Mouse (Mus musculus): ENCODE measurements around the gene Gm11627. TPM values are rescaled to one million over a fixed set of nuclear protein-coding genes. Genes with fewer than 3 reads are reported as not detected.

Gm11627 gene
- polyA plus RNA-seq (2016; fragmentation: Nextera tagmentation; extraction: Ambion mirVana): 5.3 and 6.2 TPM in 2 replicates

GRCm38 (mm10) chr11:102579165-102580033, at the start of gene Gm11627:
Gene Gm11627 (minus strand): TSS chr11:102579461.
- Histone ChIP-seq H3K4me1 (peaks cover 62% of the 10 kb centered on the region), H3K27ac (replicated peaks) (peak within 1 kb of the TSS; percentile 94)

GRCm38 (mm10) chr11:102628529-102628928, 49.3 kb upstream of the Gm11627 start:
- no peak for DNase-seq (ENCODE audit: low spot score)
- H3K4me3 ChIP-seq: no peak overlapping the region
- H3K36me3 ChIP-seq (replicated peaks): no peaks in the 10 kb centered on the region
- peak overlapping the region; percentile 49; the same call in 1 of the 2 replicates for H3K27ac ChIP-seq (replicated peaks)
- 53% methylated on average over 9 of the region's 9 CpGs for WGBS
- no peaks in the 10 kb centered on the region for H3K9me3 ChIP-seq
- H3K27me3 ChIP-seq (replicated peaks; ENCODE audit: low read depth, poor library complexity, severe bottlenecking): 0 out of 2 replicates have a peak, but pooled peaks cover 5% of the 10 kb centered on the region
- peaks cover 96% of the 10 kb centered on the region for H3K4me1 ChIP-seq

More at GRCm38 (mm10) chr11:102579165-102580033, at the start of gene Gm11627:
- Histone ChIP-seq H3K36me3 (replicated peaks) (no peaks in the 10 kb centered on the region), H3K4me3 (peak within 1 kb of the TSS; percentile 55), H3K9me3 (no peaks in the 10 kb centered on the region), H3K27me3 (replicated peaks; ENCODE audit: low read depth, poor library complexity, severe bottlenecking) (peaks cover 21% of the 10 kb centered on the region)
- WGBS: 5% methylated on average over 23 of the region's 23 CpGs
- peak; percentile 77 for DNase-seq (ENCODE audit: low spot score)

- Histone ChIP-seq H3K4me3 (peak overlapping the region; percentile 13; the same call in 1 of the 2 replicates), H3K27ac (replicated peaks) (peak overlapping the region; percentile 73), H3K36me3 (replicated peaks) (no peaks in the 10 kb centered on the region), H3K9me3 (no peaks in the 10 kb centered on the region), H3K4me1 (peaks cover 94% of the 10 kb centered on the region), H3K27me3 (replicated peaks; ENCODE audit: low read depth, poor library complexity, severe bottlenecking) (0 out of 2 replicates have a peak, but pooled peaks cover 4% of the 10 kb centered on the region)
- no peak for DNase-seq (ENCODE audit: low spot score)
- 84% methylated on average over 9 of the region's 9 CpGs for WGBS
These were observed 48.1 kb upstream of the Gm11627 start for GRCm38 (mm10) chr11:102627171-102627931.

GRCm38 (mm10) chr11:102624888-102625407, 45.7 kb upstream of the Gm11627 start:
- Histone ChIP-seq H3K4me3 (peak overlapping the region; percentile 43), H3K9me3 (no peaks in the 10 kb centered on the region), H3K36me3 (replicated peaks) (no peaks in the 10 kb centered on the region), H3K27me3 (replicated peaks; ENCODE audit: low read depth, poor library complexity, severe bottlenecking) (0 out of 2 replicates have a peak, but pooled peaks cover 4% of the 10 kb centered on the region), H3K27ac (replicated peaks) (peak overlapping the region; percentile 90), H3K4me1 (peaks cover 70% of the 10 kb centered on the region)
- WGBS: 25% methylated on average over 14 of the region's 14 CpGs
- DNase-seq (ENCODE audit: low spot score): peak; percentile 60

- Histone ChIP-seq H3K9me3 (peaks cover 4% of the 10 kb centered on the region), H3K4me1 (peaks cover 62% of the 10 kb centered on the region), H3K36me3 (replicated peaks) (peaks cover 4% of the 10 kb centered on the region), H3K27ac (replicated peaks) (peak overlapping the region; percentile 90), H3K27me3 (replicated peaks; ENCODE audit: low read depth, poor library complexity, severe bottlenecking) (0 out of 2 replicates have a peak, but pooled peaks cover 4% of the 10 kb centered on the region), H3K4me3 (peak overlapping the region; percentile 43)
- peak; percentile 97 for DNase-seq (ENCODE audit: low spot score)
- 1% methylated on average over 17 of the region's 17 CpGs for WGBS
These were observed 44.9 kb upstream of the Gm11627 start for GRCm38 (mm10) chr11:102623876-102624789.

GRCm38 (mm10) chr11:102619449-102619848, 40.2 kb upstream of the Gm11627 start:
- Histone ChIP-seq H3K27ac (replicated peaks) (no peak overlapping the region), H3K27me3 (replicated peaks; ENCODE audit: low read depth, poor library complexity, severe bottlenecking) (no peaks in the 10 kb centered on the region), H3K36me3 (replicated peaks) (peaks cover 5% of the 10 kb centered on the region), H3K9me3 (peaks cover 6% of the 10 kb centered on the region), H3K4me1 (peaks cover 19% of the 10 kb centered on the region), H3K4me3 (no peak overlapping the region)
- no peak for DNase-seq (ENCODE audit: low spot score)
- 65% methylated on average over 2 of the region's 2 CpGs for WGBS

GRCm38 (mm10) chr11:102611317-102611705, 32.0 kb upstream of the Gm11627 start:
- Histone ChIP-seq H3K27ac (replicated peaks) (peak overlapping the region; percentile 99), H3K4me3 (peak overlapping the region; percentile 87), H3K4me1 (peaks cover 46% of the 10 kb centered on the region), H3K36me3 (replicated peaks) (peaks cover 8% of the 10 kb centered on the region), H3K9me3 (no peaks in the 10 kb centered on the region), H3K27me3 (replicated peaks; ENCODE audit: low read depth, poor library complexity, severe bottlenecking) (no peaks in the 10 kb centered on the region)
- WGBS: 6% methylated on average over 6 of the region's 6 CpGs
- DNase-seq (ENCODE audit: low spot score): peak; percentile 52

- Histone ChIP-seq H3K36me3 (replicated peaks) (peaks cover 13% of the 10 kb centered on the region), H3K4me1 (peaks cover 46% of the 10 kb centered on the region), H3K27me3 (replicated peaks; ENCODE audit: low read depth, poor library complexity, severe bottlenecking) (no peaks in the 10 kb centered on the region; the same call in 1 of the 2 replicates), H3K9me3 (no peaks in the 10 kb centered on the region), H3K4me3 (peak overlapping the region; percentile 87), H3K27ac (replicated peaks) (peak overlapping the region; percentile 99)
- 4% methylated on average over 9 of the region's 9 CpGs for WGBS
- DNase-seq (ENCODE audit: low spot score): peak; percentile 71
These were observed 31.5 kb upstream of the Gm11627 start for GRCm38 (mm10) chr11:102610675-102611316.

GRCm38 (mm10) chr11:102610260-102610659, 31.0 kb upstream of the Gm11627 start:
- H3K27me3 ChIP-seq (replicated peaks; ENCODE audit: low read depth, poor library complexity, severe bottlenecking): peaks cover under 1% of the 10 kb centered on the region
- H3K4me1 ChIP-seq: peaks cover 46% of the 10 kb centered on the region
- H3K27ac ChIP-seq (replicated peaks): peak overlapping the region; percentile 99
- peak overlapping the region; percentile 87 for H3K4me3 ChIP-seq
- H3K9me3 ChIP-seq: no peaks in the 10 kb centered on the region
- peaks cover 15% of the 10 kb centered on the region for H3K36me3 ChIP-seq (replicated peaks)
- DNase-seq (ENCODE audit: low spot score): peak; percentile 47
- 11% methylated on average over 4 of the region's 4 CpGs for WGBS

GRCm38 (mm10) chr11:102609483-102609882, 30.2 kb upstream of the Gm11627 start:
- 38% methylated on average over 8 of the region's 8 CpGs for WGBS
- H3K27me3 ChIP-seq (replicated peaks; ENCODE audit: low read depth, poor library complexity, severe bottlenecking): peaks cover 9% of the 10 kb centered on the region
- peaks cover 15% of the 10 kb centered on the region for H3K36me3 ChIP-seq (replicated peaks)
- peak overlapping the region; percentile 99 for H3K27ac ChIP-seq (replicated peaks)
- peak; percentile 14 for DNase-seq (ENCODE audit: low spot score)
- H3K4me1 ChIP-seq: peaks cover 46% of the 10 kb centered on the region
- no peaks in the 10 kb centered on the region for H3K9me3 ChIP-seq
- H3K4me3 ChIP-seq: peak overlapping the region; percentile 87

- peaks cover 15% of the 10 kb centered on the region for H3K36me3 ChIP-seq (replicated peaks)
- peak overlapping the region; percentile 87 for H3K4me3 ChIP-seq
- 15% methylated on average over 4 of the region's 4 CpGs for WGBS
- peaks cover 46% of the 10 kb centered on the region for H3K4me1 ChIP-seq
- peak overlapping the region; percentile 99 for H3K27ac ChIP-seq (replicated peaks)
- H3K9me3 ChIP-seq: no peaks in the 10 kb centered on the region
- peaks cover 10% of the 10 kb centered on the region for H3K27me3 ChIP-seq (replicated peaks; ENCODE audit: low read depth, poor library complexity, severe bottlenecking)
- DNase-seq (ENCODE audit: low spot score): peak; percentile 26
These were observed 29.4 kb upstream of the Gm11627 start for GRCm38 (mm10) chr11:102608691-102609090.

All from embryonic facial prominence, embryonic 10.5 days (tissue).